Mouse (Mus musculus) lung, adult 18-20 months (tissue): ENCODE results near the gene Sbf1.
A peak's percentile ranks its signal among the peaks of the same experiment; 100 is the strongest.

Experiments
- DNase-seq, 2 experiments: peaks; one replicate each; pipeline ENCODE4 v3.0.0; 2022; ENCODE audit warnings: mixed read lengths in 2 of 2

The Sbf1 gene

GRCm38 (mm10) chr15:89315190-89315731 is at the start of gene Sbf1:
TSS of gene Sbf1 (minus strand) at chr15:89315311.
- DNase-seq, result peak; percentile 99

GRCm38 (mm10) chr15:89363051-89363450 is 47.9 kb upstream of the Sbf1 start:
- peak; percentile 69 to 83 for DNase-seq

- no peak for DNase-seq
These were observed 43.7 kb upstream of the Sbf1 start for GRCm38 (mm10) chr15:89358784-89359183.

GRCm38 (mm10) chr15:89356372-89356771 is 41.3 kb upstream of the Sbf1 start:
- DNase-seq, result peak; percentile 56 to 65

GRCm38 (mm10) chr15:89355241-89356187 is 40.4 kb upstream of the Sbf1 start, which contains the start of the genes Lmf2 and Ncaph2:
TSS of gene Lmf2 (minus strand) at chr15:89355659.
TSS of gene Ncaph2 (plus strand) at chr15:89355719.
- peak; percentile 94 to 96 for DNase-seq

GRCm38 (mm10) chr15:89354455-89354854 is 39.3 kb upstream of the Sbf1 start:
- no peak for DNase-seq

GRCm38 (mm10) chr15:89353837-89354236 is 38.7 kb upstream of the Sbf1 start:
- DNase-seq, result no peak

GRCm38 (mm10) chr15:89352795-89353194 is 37.7 kb upstream of the Sbf1 start:
- DNase-seq, result no peak

- no peak for DNase-seq
These were observed 36.9 kb upstream of the Sbf1 start for GRCm38 (mm10) chr15:89352054-89352453.

GRCm38 (mm10) chr15:89351302-89351701 is 36.2 kb upstream of the Sbf1 start:
- no peak for DNase-seq

GRCm38 (mm10) chr15:89350447-89350846 is 35.3 kb upstream of the Sbf1 start:
- DNase-seq, result peak in 1 of 2 experiments; percentile 38

- DNase-seq, result no peak
These were observed 28.2 kb upstream of the Sbf1 start for GRCm38 (mm10) chr15:89343325-89343724.

- DNase-seq, result no peak
These were observed 26.6 kb upstream of the Sbf1 start for GRCm38 (mm10) chr15:89341678-89342077.

GRCm38 (mm10) chr15:89340136-89340535 is 25.0 kb upstream of the Sbf1 start:
- no peak for DNase-seq

GRCm38 (mm10) chr15:89339696-89340095 is 24.6 kb upstream of the Sbf1 start:
- no peak for DNase-seq

- DNase-seq, result no peak
These were observed 21.3 kb upstream of the Sbf1 start for GRCm38 (mm10) chr15:89336422-89336821.

GRCm38 (mm10) chr15:89334774-89335537 is 19.8 kb upstream of the Sbf1 start:
- DNase-seq, result no peak

- no peak for DNase-seq
These were observed 19.2 kb upstream of the Sbf1 start, which contains the start of gene Miox for GRCm38 (mm10) chr15:89334271-89334670. TSS of gene Miox (plus strand) at chr15:89334398.

GRCm38 (mm10) chr15:89326441-89326840 is 11.3 kb upstream of the Sbf1 start:
- DNase-seq, result no peak

GRCm38 (mm10) chr15:89323656-89324055 is 8.5 kb upstream of the Sbf1 start:
- no peak for DNase-seq

- DNase-seq, result no peak
These were observed 7.8 kb upstream of the Sbf1 start, which contains the start of gene Adm2 for GRCm38 (mm10) chr15:89322670-89323522. TSS of gene Adm2 (plus strand) at chr15:89322720.

GRCm38 (mm10) chr15:89321264-89321663 is 6.2 kb upstream of the Sbf1 start:
- DNase-seq, result no peak
